Mouse (Mus musculus): ENCODE data around the gene Klhl25. TPM values are rescaled to one million over a fixed set of nuclear protein-coding genes. Genes with fewer than 3 reads are reported as not detected.
"Not testable (repeated sequence)": the region's sequence is repeated elsewhere in the genome, so short reads cannot be mapped to it uniquely, and the experiment has no call there.

Gene Klhl25
- polyA plus RNA-seq, 1 experiment from 2014 or later: 26.5 TPM

DNA sequence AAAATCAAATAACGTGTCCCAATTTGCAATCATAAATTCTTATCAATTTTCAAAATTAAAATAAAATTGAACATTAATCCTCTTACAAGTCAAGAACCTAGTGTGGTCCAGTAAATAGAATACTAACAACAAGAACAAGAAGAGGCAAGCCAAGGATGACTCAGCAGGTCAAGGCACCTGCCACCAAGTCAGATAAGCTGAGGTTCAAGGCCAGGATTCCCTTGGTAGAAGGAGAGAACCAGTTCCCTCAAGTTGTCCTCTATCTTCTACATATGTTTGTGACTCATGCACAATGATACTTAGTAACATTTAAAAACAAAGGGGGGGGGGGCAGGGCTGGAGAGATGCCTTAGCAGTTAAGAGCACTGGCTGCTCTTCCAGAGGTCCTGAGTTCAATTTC is 20.8 kb upstream of the Klhl25 start:
- no peaks in the 10 kb centered on the region for H3K36me3 ChIP-seq
- H3K27ac ChIP-seq: no peak overlapping the region
- no peak overlapping the region for H3K4me3 ChIP-seq
- H3K9me3 ChIP-seq (replicated peaks): no peaks in the 10 kb centered on the region
- 0 out of 2 replicates have a peak, but pooled peaks cover 3% of the 10 kb centered on the region for H3K4me1 ChIP-seq
- DNase-seq (ENCODE audit: low spot score): no peak
- no peaks in the 10 kb centered on the region for H3K27me3 ChIP-seq (ENCODE audit: low read depth, poor library complexity, severe bottlenecking)
- 89% methylated on average over 1 of the region's 1 CpGs for WGBS

DNA sequence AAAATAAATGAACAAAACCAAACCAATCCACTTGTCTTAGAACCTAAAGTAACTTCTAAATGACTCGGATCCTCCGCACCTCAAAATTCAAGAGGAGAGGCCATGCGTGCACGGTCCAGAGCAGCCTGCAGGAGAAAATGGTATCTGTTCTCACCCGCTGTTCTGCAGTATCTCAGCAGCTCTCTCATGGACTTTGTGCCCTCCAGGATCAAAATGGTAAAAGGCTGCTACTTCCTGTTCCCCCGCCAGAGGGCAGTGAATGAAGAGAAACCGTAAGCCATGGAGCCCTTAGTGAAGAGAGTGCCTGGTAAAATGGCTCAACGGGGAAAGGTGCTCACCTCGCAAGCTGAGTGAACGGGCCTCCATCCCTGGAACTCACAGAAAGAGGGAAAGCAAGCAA is 20.3 kb upstream of the Klhl25 start:
- Histone ChIP-seq H3K4me1 (0 out of 2 replicates have a peak, but pooled peaks cover 3% of the 10 kb centered on the region), H3K9me3 (replicated peaks) (no peaks in the 10 kb centered on the region), H3K36me3 (no peaks in the 10 kb centered on the region), H3K4me3 (no peak overlapping the region), H3K27ac (no peak overlapping the region), H3K27me3 (ENCODE audit: low read depth, poor library complexity, severe bottlenecking) (no peaks in the 10 kb centered on the region)
- peak; percentile 76 for DNase-seq (ENCODE audit: low spot score)
- WGBS: 36% methylated on average over 10 of the region's 10 CpGs

GRCm38 (mm10) chr7:75828536-75828935 is 19.6 kb upstream of the Klhl25 start:
- no peaks in the 10 kb centered on the region for H3K27me3 ChIP-seq (ENCODE audit: low read depth, poor library complexity, severe bottlenecking)
- no peak overlapping the region for H3K4me3 ChIP-seq
- 0 out of 2 replicates have a peak, but pooled peaks cover 3% of the 10 kb centered on the region for H3K4me1 ChIP-seq
- DNase-seq (ENCODE audit: low spot score): no peak
- H3K9me3 ChIP-seq (replicated peaks): no peaks in the 10 kb centered on the region
- no peak overlapping the region for H3K27ac ChIP-seq
- WGBS: 91% methylated on average over 5 of the region's 5 CpGs
- H3K36me3 ChIP-seq: no peaks in the 10 kb centered on the region

- H3K4me1 ChIP-seq: 0 out of 2 replicates have a peak, but pooled peaks cover 3% of the 10 kb centered on the region
- no peaks in the 10 kb centered on the region for H3K27me3 ChIP-seq (ENCODE audit: low read depth, poor library complexity, severe bottlenecking)
- 75% methylated on average over 6 of the region's 6 CpGs for WGBS
- H3K4me3 ChIP-seq: no peak overlapping the region
- DNase-seq (ENCODE audit: low spot score): no peak
- H3K27ac ChIP-seq: no peak overlapping the region
- no peaks in the 10 kb centered on the region for H3K36me3 ChIP-seq
- H3K9me3 ChIP-seq (replicated peaks): no peaks in the 10 kb centered on the region
These were observed 17.7 kb upstream of the Klhl25 start for GRCm38 (mm10) chr7:75830251-75831060.

- H3K4me1 ChIP-seq; H3K27ac ChIP-seq; H3K4me3 ChIP-seq; H3K27me3 ChIP-seq (ENCODE audit: low read depth, poor library complexity, severe bottlenecking); H3K9me3 ChIP-seq (replicated peaks); DNase-seq (ENCODE audit: low spot score); H3K36me3 ChIP-seq: not testable (repeated sequence)
- WGBS: 89% methylated on average over 3 of the region's 4 CpGs
These were observed 14.2 kb upstream of the Klhl25 start for GRCm38 (mm10) chr7:75833960-75834359.

- not testable (repeated sequence) for H3K4me3 ChIP-seq; H3K36me3 ChIP-seq; H3K27ac ChIP-seq; H3K9me3 ChIP-seq (replicated peaks); DNase-seq (ENCODE audit: low spot score); H3K4me1 ChIP-seq; H3K27me3 ChIP-seq (ENCODE audit: low read depth, poor library complexity, severe bottlenecking)
- 87% methylated on average over 3 of the region's 6 CpGs for WGBS
These were observed 13.0 kb upstream of the Klhl25 start for GRCm38 (mm10) chr7:75834932-75835631.

GRCm38 (mm10) chr7:75840071-75840470 is 8.0 kb upstream of the Klhl25 start:
- Histone ChIP-seq H3K27ac (no peak overlapping the region), H3K4me1 (peaks cover 2% of the 10 kb centered on the region; the same call in 1 of the 2 replicates), H3K27me3 (ENCODE audit: low read depth, poor library complexity, severe bottlenecking) (no peaks in the 10 kb centered on the region), H3K9me3 (replicated peaks) (no peaks in the 10 kb centered on the region), H3K4me3 (no peak overlapping the region), H3K36me3 (no peaks in the 10 kb centered on the region)
- no peak for DNase-seq (ENCODE audit: low spot score)
- WGBS: 86% methylated on average over 4 of the region's 4 CpGs

- no peak overlapping the region for H3K4me3 ChIP-seq
- WGBS: 89% methylated on average over 3 of the region's 3 CpGs
- no peaks in the 10 kb centered on the region for H3K9me3 ChIP-seq (replicated peaks)
- no peak overlapping the region for H3K27ac ChIP-seq
- no peaks in the 10 kb centered on the region for H3K36me3 ChIP-seq
- DNase-seq (ENCODE audit: low spot score): no peak
- no peaks in the 10 kb centered on the region for H3K27me3 ChIP-seq (ENCODE audit: low read depth, poor library complexity, severe bottlenecking)
- H3K4me1 ChIP-seq: peaks cover 3% of the 10 kb centered on the region
These were observed 5.8 kb upstream of the Klhl25 start for GRCm38 (mm10) chr7:75842306-75842705.

DNA sequence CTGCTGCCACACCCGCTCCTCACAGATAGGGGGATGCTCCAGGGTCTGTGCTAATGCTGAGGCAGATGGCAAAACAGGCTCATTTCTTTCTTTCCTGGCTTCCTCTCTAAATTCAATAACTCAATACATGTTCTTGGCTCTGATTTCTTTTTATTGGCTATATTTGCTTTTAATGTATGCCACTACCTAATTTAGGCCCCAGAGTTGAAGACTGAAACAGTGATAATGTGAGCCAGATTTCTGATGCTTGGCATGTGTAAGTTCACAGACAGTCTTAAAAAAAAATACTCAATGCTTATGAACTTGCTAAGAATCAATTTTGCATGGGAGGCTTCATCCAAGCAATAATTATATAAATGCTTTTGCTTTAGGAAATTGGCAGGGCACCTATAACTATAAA is 2.2 kb upstream of the Klhl25 start:
- WGBS: 93% methylated on average over 1 of the region's 1 CpGs
- no peak for DNase-seq (ENCODE audit: low spot score)

GRCm38 (mm10) chr7:75846942-75847341 is 1.2 kb upstream of the Klhl25 start:
- Histone ChIP-seq H3K27ac (no peak overlapping the region), H3K27me3 (ENCODE audit: low read depth, poor library complexity, severe bottlenecking) (no peaks in the 10 kb centered on the region), H3K36me3 (peaks cover 11% of the 10 kb centered on the region), H3K9me3 (replicated peaks) (no peaks in the 10 kb centered on the region), H3K4me1 (peaks cover 16% of the 10 kb centered on the region), H3K4me3 (no peak overlapping the region)
- DNase-seq (ENCODE audit: low spot score): no peak
- 52% methylated on average over 7 of the region's 7 CpGs for WGBS

More for the DNA sequence above, 2.2 kb upstream of the Klhl25 start:
- peaks cover 16% of the 10 kb centered on the region for H3K4me1 ChIP-seq
- H3K27ac ChIP-seq: no peak overlapping the region
- H3K4me3 ChIP-seq: no peak overlapping the region
- H3K27me3 ChIP-seq (ENCODE audit: low read depth, poor library complexity, severe bottlenecking): no peaks in the 10 kb centered on the region
- H3K36me3 ChIP-seq: peaks cover under 1% of the 10 kb centered on the region; the same call in 1 of the 2 replicates
- no peaks in the 10 kb centered on the region for H3K9me3 ChIP-seq (replicated peaks)

DNA sequence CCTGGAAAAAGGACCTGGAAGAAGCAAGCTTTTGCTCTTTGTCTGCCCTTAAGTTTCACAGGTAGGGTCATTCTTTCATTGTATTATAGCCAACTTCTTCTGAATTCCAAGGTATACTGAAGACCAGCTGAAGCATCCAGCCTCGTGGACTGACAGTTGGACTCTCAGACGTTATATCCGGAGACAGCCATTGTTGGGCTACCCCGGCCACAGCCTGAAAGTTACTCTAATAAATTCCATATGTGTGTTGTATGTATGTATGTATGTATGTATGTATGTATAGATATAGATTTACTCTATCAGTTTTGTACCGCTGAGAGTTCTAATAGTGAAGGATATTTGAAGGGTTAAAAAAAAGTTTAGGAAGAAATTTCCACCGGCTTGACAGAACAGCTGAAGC is 621 bp upstream of the Klhl25 start:
- WGBS: 10% methylated on average over 6 of the region's 6 CpGs
- Histone ChIP-seq H3K36me3 (peaks cover 16% of the 10 kb centered on the region), H3K4me1 (peaks cover 20% of the 10 kb centered on the region), H3K27ac (peak overlapping the region; percentile 95), H3K27me3 (ENCODE audit: low read depth, poor library complexity, severe bottlenecking) (no peaks in the 10 kb centered on the region), H3K4me3 (peak overlapping the region; percentile 88), H3K9me3 (replicated peaks) (no peaks in the 10 kb centered on the region)
- peak; percentile 41 for DNase-seq (ENCODE audit: low spot score)

DNA sequence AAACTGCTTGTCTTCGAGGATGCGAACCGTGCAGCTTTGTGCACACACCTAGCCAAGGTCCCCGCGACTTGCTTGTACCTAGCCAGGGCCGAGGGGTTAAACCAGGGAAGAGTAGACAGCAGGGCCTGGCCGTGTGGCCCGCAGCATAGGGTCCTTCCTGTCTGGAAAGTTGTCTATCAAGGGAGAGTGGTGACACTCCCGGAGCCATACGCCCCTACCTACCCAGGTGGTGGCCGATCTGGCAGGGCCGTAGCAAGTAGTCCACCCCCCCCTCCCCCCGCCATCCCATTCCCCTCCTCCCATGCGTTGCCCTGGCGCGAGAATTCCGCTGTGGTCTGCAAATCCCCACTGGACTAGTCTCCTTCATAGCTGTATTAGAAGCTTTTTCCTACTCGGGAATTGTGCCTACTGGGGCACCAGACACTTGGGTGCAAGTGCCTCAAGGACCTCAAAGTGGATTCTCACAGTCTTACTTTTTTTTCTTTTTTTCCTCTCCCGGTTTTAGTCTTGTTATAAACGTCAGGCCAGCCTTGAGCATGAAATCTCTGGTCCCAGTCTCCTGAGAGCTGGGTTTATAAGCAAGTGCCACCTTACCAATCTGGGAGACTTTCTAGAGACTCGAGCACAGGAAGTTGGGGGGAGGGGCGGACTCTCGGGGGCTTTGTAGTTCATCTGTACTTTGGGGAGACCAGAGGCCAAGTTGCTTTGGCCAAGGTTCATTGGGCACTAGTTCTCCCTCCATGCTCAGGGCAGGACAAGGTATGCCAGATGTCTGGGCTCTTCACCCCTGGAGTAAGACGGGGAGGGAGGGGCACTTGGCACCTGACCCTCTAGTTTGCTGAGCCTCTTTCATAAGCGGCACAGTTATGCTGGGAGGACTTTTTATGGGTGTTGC is 913 bp downstream of the Klhl25 start:
- peak overlapping the region; percentile 88 for H3K4me3 ChIP-seq
- H3K9me3 ChIP-seq (replicated peaks): no peaks in the 10 kb centered on the region
- 2% methylated on average over 25 of the region's 25 CpGs for WGBS
- H3K27me3 ChIP-seq (ENCODE audit: low read depth, poor library complexity, severe bottlenecking): no peaks in the 10 kb centered on the region
- H3K27ac ChIP-seq: peak overlapping the region; percentile 95
- DNase-seq (ENCODE audit: low spot score): peak; percentile 71
- H3K4me1 ChIP-seq: peaks cover 25% of the 10 kb centered on the region
- H3K36me3 ChIP-seq: peaks cover 25% of the 10 kb centered on the region

Data from limb, embryonic 10.5 days (tissue).